Mouse (Mus musculus) naive thymus-derived CD4-positive, alpha-beta T cell, adult 2 months (primary cell): ENCODE results near the gene Kcnj11.

Experiments
- DNase-seq: peaks from one replicate; pipeline ENCODE4 v3.0.0-alpha.2; 2011; ENCODE audit warnings: low read depth

The Kcnj11 gene

GRCm38 (mm10) chr7:46100563-46100962 lies at the start of gene Kcnj11:
Gene Kcnj11, minus strand, starts transcription at chr7:46100764.
- DNase-seq = peak; percentile 76

GRCm38 (mm10) chr7:46147417-46147816 lies 46.9 kb upstream of the Kcnj11 start:
- no peak for DNase-seq

GRCm38 (mm10) chr7:46146675-46147308 lies 46.2 kb upstream of the Kcnj11 start:
- DNase-seq = no peak

GRCm38 (mm10) chr7:46144061-46144460 lies 43.5 kb upstream of the Kcnj11 start:
- DNase-seq = no peak

GRCm38 (mm10) chr7:46138329-46138930 lies 37.9 kb upstream of the Kcnj11 start:
- no peak for DNase-seq

GRCm38 (mm10) chr7:46133858-46134257 lies 33.3 kb upstream of the Kcnj11 start:
- DNase-seq = no peak

GRCm38 (mm10) chr7:46132229-46132628 lies 31.7 kb upstream of the Kcnj11 start:
- no peak for DNase-seq

GRCm38 (mm10) chr7:46131806-46132205 lies 31.2 kb upstream of the Kcnj11 start:
- no peak for DNase-seq

- no peak for DNase-seq
Measured at GRCm38 (mm10) chr7:46131266-46131665, 30.7 kb upstream of the Kcnj11 start.

GRCm38 (mm10) chr7:46130723-46131122 lies 30.2 kb upstream of the Kcnj11 start:
- no peak for DNase-seq

GRCm38 (mm10) chr7:46129463-46130179 lies 29.1 kb upstream of the Kcnj11 start:
- DNase-seq = no peak

- DNase-seq = no peak
Measured at GRCm38 (mm10) chr7:46128196-46128595, 27.6 kb upstream of the Kcnj11 start.

GRCm38 (mm10) chr7:46125340-46125739 lies 24.8 kb upstream of the Kcnj11 start:
- no peak for DNase-seq

- DNase-seq = no peak
Measured at GRCm38 (mm10) chr7:46124460-46124859, 23.9 kb upstream of the Kcnj11 start.

- no peak for DNase-seq
Measured at GRCm38 (mm10) chr7:46122964-46123363, 22.4 kb upstream of the Kcnj11 start.

- no peak for DNase-seq
Measured at GRCm38 (mm10) chr7:46117035-46117434, 16.5 kb upstream of the Kcnj11 start.

GRCm38 (mm10) chr7:46116118-46116581 lies 15.6 kb upstream of the Kcnj11 start:
- no peak for DNase-seq

- DNase-seq = no peak
Measured at GRCm38 (mm10) chr7:46113435-46113834, 12.9 kb upstream of the Kcnj11 start.

GRCm38 (mm10) chr7:46111938-46112337 lies 11.4 kb upstream of the Kcnj11 start:
- no peak for DNase-seq

- no peak for DNase-seq
Measured at GRCm38 (mm10) chr7:46111212-46111817, 10.8 kb upstream of the Kcnj11 start.

- no peak for DNase-seq
Measured at GRCm38 (mm10) chr7:46110079-46110478, 9.5 kb upstream of the Kcnj11 start.

- DNase-seq = no peak
Measured at GRCm38 (mm10) chr7:46105484-46105883, 4.9 kb upstream of the Kcnj11 start.
